ENCODE assay signal across 29 mouse cellular contexts in genomic region chr1:190875089-190875488, GRCm38 (mm10). TPM values are rescaled to one million over a fixed set of nuclear protein-coding genes. Genes with fewer than 3 reads are reported as not detected.
DNase-seq lines count a peak whose midpoint lies in the region; ATAC-seq and TF ChIP-seq lines count a peak whose summit lies in the region.
"Had no signal": no experiment of that assay in that cellular context is flagged by ENCODE, and none has a peak within 500 bp of the region (broad histone marks: within the 10 kb centered on the region; RNA-seq: fewer than 3 reads in every experiment).

No protein-coding gene starts in this region.

- H3K36me3 ChIP-seq in C2C12 (ENCODE audit: control insufficient read depth, insufficient read depth) (no peaks in the 10 kb centered on the region), G1E (replicated peaks) (peaks cover 62% of the 10 kb centered on the region), myocyte (ENCODE audit: control insufficient read depth, insufficient read depth) (peaks cover 18% of the 10 kb centered on the region)
- no peaks in the 10 kb centered on the region for H3K36me3 ChIP-seq in thymus, adult 2 months (ENCODE audit: control insufficient read depth, insufficient read depth, low read length)
- H3K36me3 ChIP-seq: intestine, embryonic 15.5 days had no signal

- no peaks in the 10 kb centered on the region for H3K79me3 ChIP-seq in C2C12 (ENCODE audit: low read depth)

- no peak for TF ChIP-seq POLR2A in myocyte (IDR thresholded peaks at IDR 0.05; ENCODE audit: insufficient read length, low read depth)
- TF ChIP-seq POLR2A in thymus, adult 2 months (IDR thresholded peaks at IDR 0.05; ENCODE audit: control insufficient read depth, extremely low read depth, insufficient read depth, low read length, poor library complexity), result no peak

- H3K9me3 ChIP-seq in G1E (replicated peaks), result no peaks in the 10 kb centered on the region
- H3K9me3 ChIP-seq: embryonic facial prominence, embryonic 12.5 days; forebrain, embryonic 10.5 days; intestine, embryonic 15.5 days; liver, embryonic 12.5 days; neural tube, embryonic 15.5 days had no signal

- 32% methylated on average over 4 of the region's 4 CpGs for WGBS in thymus, adult 2 months

- 0 out of 2 replicates have a peak, but pooled peaks have one; percentile 11 for ATAC-seq in G1E (ENCODE audit: extremely low read depth, insufficient number of reproducible peaks, low FRiP score, poor library complexity, severe bottlenecking)
- ATAC-seq in activated CD4-positive, CD25-positive, alpha-beta regulatory T cell, adult 4 months, result peak; percentile 49
- ATAC-seq: forebrain, embryonic 16.5 days; hindbrain, embryonic 16.5 days; intestine, embryonic 15.5 days; liver, embryonic 12.5 days; liver, postnatal 0 days had no signal

- no peaks in the 10 kb centered on the region for H3K27me3 ChIP-seq in C2C12 (ENCODE audit: control insufficient read depth, insufficient read depth, insufficient read length)
- H3K27me3 ChIP-seq in G1E (ENCODE audit: insufficient read depth, low read length), result no peaks in the 10 kb centered on the region
- no peaks in the 10 kb centered on the region for H3K27me3 ChIP-seq in myocyte (ENCODE audit: control insufficient read depth, insufficient read depth, insufficient read length)
- no peaks in the 10 kb centered on the region for H3K27me3 ChIP-seq in thymus, adult 2 months (ENCODE audit: control insufficient read depth, insufficient read depth, low read length)
- H3K27me3 ChIP-seq: embryonic facial prominence, embryonic 12.5 days; intestine, embryonic 15.5 days; liver, embryonic 12.5 days; neural tube, embryonic 15.5 days had no signal

- H3K79me2 ChIP-seq in C2C12 (ENCODE audit: control insufficient read depth, insufficient read depth) (no peaks in the 10 kb centered on the region), myocyte (ENCODE audit: control insufficient read depth, insufficient read depth) (no peaks in the 10 kb centered on the region)

- no peak overlapping the region for H3K27ac ChIP-seq in thymus, adult 2 months (ENCODE audit: control insufficient read depth, insufficient read depth, low read length)
- H3K27ac ChIP-seq: embryonic facial prominence, embryonic 12.5 days; forebrain, embryonic 10.5 days; gastrocnemius, adult 2 months; intestine, embryonic 15.5 days; left cerebral cortex, adult 2 months; liver, embryonic 12.5 days; neural tube, embryonic 15.5 days; stomach, postnatal 0 days had no signal

- H3K4me1 ChIP-seq in G1E (ENCODE audit: insufficient read depth, low read depth, low read length), result no peaks in the 10 kb centered on the region
- H3K4me1 ChIP-seq in thymus, adult 2 months (replicated peaks; ENCODE audit: control insufficient read depth, insufficient read depth, low read length), result no peaks in the 10 kb centered on the region
- H3K4me1 ChIP-seq: embryonic facial prominence, embryonic 12.5 days; forebrain, embryonic 10.5 days; intestine, embryonic 15.5 days; neural tube, embryonic 15.5 days had no signal

- H3ac ChIP-seq in C2C12 (ENCODE audit: control insufficient read depth, insufficient read length, low read depth) (no peak overlapping the region), myocyte (ENCODE audit: control insufficient read depth, insufficient read length) (no peak overlapping the region)

- H3K4me2 ChIP-seq in myocyte (ENCODE audit: low read depth), result peak overlapping the region; percentile 36
- H3K4me2 ChIP-seq: embryonic facial prominence, embryonic 12.5 days; intestine, embryonic 15.5 days; liver, embryonic 12.5 days; neural tube, embryonic 15.5 days had no signal

- TF ChIP-seq CTCF in C2C12 (IDR thresholded peaks at IDR 0.05; ENCODE audit: control insufficient read depth, insufficient read depth, insufficient read length), result no peak
- TF ChIP-seq CTCF in G1E (IDR thresholded peaks at IDR 0.05; ENCODE audit: low read depth, low read length), result no peak
- TF ChIP-seq CTCF in thymus, adult 2 months (IDR thresholded peaks at IDR 0.05; ENCODE audit: borderline replicate concordance, control insufficient read depth, extremely low read depth, insufficient read depth, low read length, poor library complexity), result no peak

- H3K4me3 ChIP-seq in C2C12 (ENCODE audit: insufficient read depth, poor library complexity, severe bottlenecking) (no peak overlapping the region), G1E (ENCODE audit: low read depth, low read length) (no peak overlapping the region), myocyte (no peak overlapping the region)
- no peak overlapping the region for H3K4me3 ChIP-seq in thymus, adult 2 months (ENCODE audit: control insufficient read depth, insufficient read depth, low read length)
- H3K4me3 ChIP-seq: embryonic facial prominence, embryonic 12.5 days; forebrain, embryonic 10.5 days; gastrocnemius, adult 2 months; intestine, embryonic 15.5 days; left cerebral cortex, adult 2 months; liver, embryonic 12.5 days; neural tube, embryonic 15.5 days had no signal

- DNase-seq in G1E (ENCODE audit: low spot score), result no peak
- no peak for DNase-seq in layer of hippocampus, adult 11-12 months (ENCODE audit: low spot score)
- DNase-seq in thymus, adult 2 months, result no peak
- no peak for DNase-seq in kidney, postnatal 4 days
- DNase-seq: adrenal gland, postnatal 14 days; cerebellum, adult 11 months; cerebellum, adult 9-10 months; cerebellum, postnatal 36 days; embryo, embryonic 11 days; gastrocnemius, adult 2 months; kidney, adult 2 months; liver, postnatal 0 days; lung, postnatal 36 days; midbrain, embryonic 14.5 days; right cerebral cortex, adult 18-20 months; thymus, adult 18-20 months; thymus, postnatal 36 days had no signal

TF ChIP-seq in C2C12, 6 proteins besides CTCF, POLR2A, EP300 and RAD21:
- TF ChIP-seq CEBPB (IDR thresholded peaks at IDR 0.05; ENCODE audit: low read depth), result no peak
- TF ChIP-seq MAX (IDR thresholded peaks at IDR 0.05), result peak; percentile 53

TF ChIP-seq in myocyte, 11 proteins besides CTCF, POLR2A, EP300 and RAD21:
- no peak for TF ChIP-seq TCF12 (IDR thresholded peaks at IDR 0.05; ENCODE audit: insufficient read depth, poor library complexity, severe bottlenecking)
- TF ChIP-seq SRF (IDR thresholded peaks at IDR 0.05; ENCODE audit: control insufficient read depth, insufficient read length, low read depth), result no peak
- no peak for TF ChIP-seq MYOD1 (IDR thresholded peaks at IDR 0.05; ENCODE audit: control insufficient read depth in 1 of 3, insufficient read length in 2 of 3, low read depth in 2 of 3)
- no peak for TF ChIP-seq POLR2AphosphoS2 (IDR thresholded peaks at IDR 0.05; ENCODE audit: insufficient read length, low read depth)
- TF ChIP-seq MYOG (IDR thresholded peaks at IDR 0.05; ENCODE audit: control insufficient read depth in 1 of 3, insufficient read depth in 1 of 3, insufficient read length in 2 of 3, low read depth in 2 of 3), result no peak
- no peak for TF ChIP-seq E2F4 (IDR thresholded peaks at IDR 0.05; ENCODE audit: insufficient read depth)
- no peak for TF ChIP-seq CEBPB (IDR thresholded peaks at IDR 0.05; ENCODE audit: insufficient read depth, poor library complexity, severe bottlenecking)
- no peak for TF ChIP-seq TCF3 (IDR thresholded peaks at IDR 0.05; ENCODE audit: insufficient read length, low read depth)
- no peak for TF ChIP-seq USF1 (IDR thresholded peaks at IDR 0.05; ENCODE audit: low read depth)
- no peak for TF ChIP-seq REST (IDR thresholded peaks at IDR 0.05; ENCODE audit: insufficient read depth, insufficient read length)
- TF ChIP-seq MAX (IDR thresholded peaks at IDR 0.05; ENCODE audit: low read depth), result no peak

RNA-seq across cellular contexts. Expression of gene Rps6kc1, which starts 36.5 kb away (rescaled TPM):
- polyA plus RNA-seq in C2C12 (2012; fragmentation: generic; extraction: Trizol) (13.1 TPM), G1E (2012) (22.8 and 31.4 TPM in 2 replicates), myocyte (2012; fragmentation: generic; extraction: Trizol) (18.9 TPM)
- total RNA-seq in G1E (2014; fragmentation: Nextera tagmentation) (12.8 and 16.5 TPM in 2 replicates), G1E (2017) (13.3 and 15.2 TPM in 2 replicates)
- polyA plus RNA-seq in activated CD4-positive, CD25-positive, alpha-beta regulatory T cell, adult 4 months (2017; shearing (Covaris generic)), result 1 to 10 TPM; 7.2 to 8.0 TPM
- polyA plus RNA-seq in thymus, adult 2 months (2012; rRNA removed), result 5.9 and 7.4 TPM in 2 replicates

RNA-seq across cellular contexts. Expression of gene Angel2, which starts 49.8 kb away (rescaled TPM):
- 14.2 TPM for polyA plus RNA-seq in C2C12 (2012; fragmentation: generic; extraction: Trizol)
- total RNA-seq in G1E (2014; fragmentation: Nextera tagmentation), result 37.5 and 43.9 TPM in 2 replicates
- total RNA-seq in G1E (2017), result 39.0 and 43.5 TPM in 2 replicates
- 11.2 and 11.4 TPM in 2 replicates for polyA plus RNA-seq in G1E (2012)
- polyA plus RNA-seq in activated CD4-positive, CD25-positive, alpha-beta regulatory T cell, adult 4 months (2017; shearing (Covaris generic)), result 10 to 100 TPM; 42.1 to 53.8 TPM
- polyA plus RNA-seq in myocyte (2012; fragmentation: generic; extraction: Trizol), result 17.7 TPM
- polyA plus RNA-seq in thymus, adult 2 months (2012; rRNA removed), result 36.8 and 37.7 TPM in 2 replicates
